ENCODE assay signal across 8 mouse cellular contexts in genomic region chr1:136118875-136119274, GRCm38 (mm10). TPM values are rescaled to one million over a fixed set of nuclear protein-coding genes. Genes with fewer than 3 reads are reported as not detected.
A peak's percentile ranks its signal among the peaks of the same experiment; 100 is the strongest.
DNase-seq lines count a peak whose midpoint lies in the region; ATAC-seq and TF ChIP-seq lines count a peak whose summit lies in the region.

No protein-coding gene starts in this region.

- H3K9me3 ChIP-seq in embryonic facial prominence, embryonic 14.5 days (ENCODE audit: control insufficient read depth, low read length) = no peaks in the 10 kb centered on the region
- H3K9me3 ChIP-seq in hindbrain, embryonic 11.5 days (ENCODE audit: control insufficient read depth, low read length) = no peaks in the 10 kb centered on the region
- 0 out of 2 replicates have a peak, but pooled peaks cover 2% of the 10 kb centered on the region for H3K9me3 ChIP-seq in heart, embryonic 12.5 days (replicated peaks)

- no peak overlapping the region for H3K4me3 ChIP-seq in lung, adult 2 months (replicated peaks; ENCODE audit: extremely low read depth, low read depth, low read length)
- no peak overlapping the region for H3K4me3 ChIP-seq in embryonic facial prominence, embryonic 14.5 days (ENCODE audit: low read depth, low read length)
- no peak overlapping the region for H3K4me3 ChIP-seq in hindbrain, embryonic 11.5 days (ENCODE audit: low read depth, low read length)
- no peak overlapping the region for H3K4me3 ChIP-seq in heart, embryonic 12.5 days

- no peak overlapping the region for H3K9ac ChIP-seq in embryonic facial prominence, embryonic 14.5 days (ENCODE audit: low read depth, low read length)
- H3K9ac ChIP-seq in hindbrain, embryonic 11.5 days (ENCODE audit: low read depth, low read length) = no peak overlapping the region
- H3K9ac ChIP-seq in heart, embryonic 12.5 days = no peak overlapping the region

- WGBS in lung, adult 2 months = 53% methylated on average over 8 of the region's 8 CpGs
- WGBS in embryonic facial prominence, embryonic 14.5 days = 16% methylated on average over 8 of the region's 8 CpGs
- 35% methylated on average over 8 of the region's 8 CpGs for WGBS in hindbrain, embryonic 11.5 days
- 52% methylated on average over 8 of the region's 8 CpGs for WGBS in heart, embryonic 12.5 days

- no peaks in the 10 kb centered on the region for H3K4me1 ChIP-seq in lung, adult 2 months (ENCODE audit: control insufficient read depth, insufficient read depth, low read length)
- H3K4me1 ChIP-seq in embryonic facial prominence, embryonic 14.5 days (ENCODE audit: control insufficient read depth, insufficient read depth, low read length) = 0 out of 2 replicates have a peak, but pooled peaks cover 5% of the 10 kb centered on the region
- peaks cover 5% of the 10 kb centered on the region; the same call in 1 of the 2 replicates for H3K4me1 ChIP-seq in hindbrain, embryonic 11.5 days (replicated peaks; ENCODE audit: control insufficient read depth, insufficient read depth, low read length)
- H3K4me1 ChIP-seq in heart, embryonic 12.5 days (replicated peaks) = peaks cover 13% of the 10 kb centered on the region

- H3K27me3 ChIP-seq in embryonic facial prominence, embryonic 14.5 days (replicated peaks; ENCODE audit: control insufficient read depth, insufficient read depth, low read length) = no peaks in the 10 kb centered on the region
- H3K27me3 ChIP-seq in hindbrain, embryonic 11.5 days (ENCODE audit: control insufficient read depth, insufficient read depth, low read length) = no peaks in the 10 kb centered on the region
- H3K27me3 ChIP-seq in splenic B cell, adult 2 months (ENCODE audit: control insufficient read depth, insufficient read depth, low read length, poor library complexity, severe bottlenecking) = no peaks in the 10 kb centered on the region
- peaks cover 7% of the 10 kb centered on the region; the same call in 1 of the 2 replicates for H3K27me3 ChIP-seq in heart, embryonic 12.5 days (replicated peaks)

- no peak overlapping the region for H3K27ac ChIP-seq in embryonic facial prominence, embryonic 14.5 days (replicated peaks; ENCODE audit: low read depth, low read length)
- no peak overlapping the region for H3K27ac ChIP-seq in hindbrain, embryonic 11.5 days (ENCODE audit: low read depth, low read length)
- H3K27ac ChIP-seq in heart, embryonic 12.5 days (ENCODE audit: poor library complexity, severe bottlenecking) = no peak overlapping the region

- ATAC-seq in embryonic facial prominence, embryonic 14.5 days (ENCODE audit: low read depth) = peak; percentile 44
- peak; percentile 23; the same call in 1 of the 2 replicates for ATAC-seq in hindbrain, embryonic 11.5 days (ENCODE audit: low FRiP score)
- ATAC-seq in megakaryocyte progenitor cell, adult 5-6 weeks (replicated peaks; ENCODE audit: poor library complexity) = peak; percentile 78
- ATAC-seq in heart, embryonic 12.5 days (ENCODE audit: insufficient number of reproducible peaks, low FRiP score) = no peak

- no peak overlapping the region for H3K4me2 ChIP-seq in embryonic facial prominence, embryonic 14.5 days (ENCODE audit: low read depth, low read length)
- no peak overlapping the region for H3K4me2 ChIP-seq in hindbrain, embryonic 11.5 days (replicated peaks; ENCODE audit: low read depth, low read length)
- H3K4me2 ChIP-seq in heart, embryonic 12.5 days = no peak overlapping the region

- TF ChIP-seq POLR2A in lung, adult 2 months (IDR thresholded peaks at IDR 0.05; ENCODE audit: borderline replicate concordance, extremely low read depth, low read depth, low read length) = no peak

- no peak for TF ChIP-seq CTCF in lung, adult 2 months (IDR thresholded peaks at IDR 0.05; ENCODE audit: insufficient read depth, low read length)

- DNase-seq in lung, postnatal 10 days = peak; percentile 60
- no peak for DNase-seq in lung, adult 2 months
- peak; percentile 76 for DNase-seq in embryonic facial prominence, embryonic 14.5 days (ENCODE audit: low spot score)
- DNase-seq in hindbrain, embryonic 11.5 days (ENCODE audit: low spot score) = peak; percentile 52
- DNase-seq in splenic B cell, adult 2 months (ENCODE audit: low read depth, low spot score) = peak; percentile 88
- DNase-seq in cerebellum, adult 8-10 months = no peak

- no peaks in the 10 kb centered on the region for H3K36me3 ChIP-seq in embryonic facial prominence, embryonic 14.5 days (ENCODE audit: control insufficient read depth, insufficient read depth, low read length)
- H3K36me3 ChIP-seq in hindbrain, embryonic 11.5 days (ENCODE audit: control insufficient read depth, insufficient read depth, low read length) = no peaks in the 10 kb centered on the region
- no peaks in the 10 kb centered on the region for H3K36me3 ChIP-seq in splenic B cell, adult 2 months (ENCODE audit: control insufficient read depth, insufficient read depth, low read length, poor library complexity, severe bottlenecking)
- H3K36me3 ChIP-seq in heart, embryonic 12.5 days = no peaks in the 10 kb centered on the region

RNA-seq across cellular contexts. Expression of gene Kif21b, which starts 12.3 kb away (rescaled TPM):
- polyA plus RNA-seq in lung, adult 2 months (2012; rRNA removed) = 12.1 and 14.4 TPM in 2 replicates
- 2.8 and 3.3 TPM in 2 replicates for polyA plus RNA-seq in embryonic facial prominence, embryonic 14.5 days (2014; fragmentation: Nextera tagmentation; extraction: Ambion mirVana)
- 17.7 and 24.4 TPM in 2 replicates for polyA plus RNA-seq in hindbrain, embryonic 11.5 days (2014; fragmentation: Nextera tagmentation; extraction: Ambion mirVana)
- 7.7 and 8.6 TPM in 2 replicates for total RNA-seq in megakaryocyte progenitor cell, adult 5-6 weeks (2015)
- 8.0 and 10.3 TPM in 2 replicates for total RNA-seq in megakaryocyte progenitor cell, adult 5-6 weeks (2017)
- polyA plus RNA-seq in heart, embryonic 12.5 days (2016; fragmentation: Nextera tagmentation; extraction: Ambion mirVana) = 3.3 and 3.4 TPM in 2 replicates

Comparison
In these comparisons a context has a peak if more than half of its experiments do, and no peak if none do; other contexts are left out.
1. DNase-seq: peak in lung, postnatal 10 days (single experiment), embryonic facial prominence, embryonic 14.5 days (single experiment), hindbrain, embryonic 11.5 days (single experiment) and splenic B cell, adult 2 months (single experiment); none in lung, adult 2 months (single experiment) and cerebellum, adult 8-10 months (single experiment).